Mouse (Mus musculus) forebrain, embryonic 10.5 days (tissue): ENCODE results near the gene Ubr1. TPM values are rescaled to one million over a fixed set of nuclear protein-coding genes. Genes with fewer than 3 reads are reported as not detected.

Experiments used
- DNase-seq: peaks from one replicate; pipeline ENCODE4 v3.0.0-alpha.2; 2017; ENCODE audit warnings: low spot score; ENCODE audit errors: extremely low spot score
- H3K27ac ChIP-seq: fragments of 300-500 bp; sonication (generic); 2 replicates; pipeline ENCODE4 v1.5.1; 2016; ENCODE audit warnings: mild to moderate bottlenecking
- H3K27me3 ChIP-seq: fragments of 300-500 bp; sonication (generic); 2 replicates; pipeline ENCODE4 v1.6.1; 2016; ENCODE audit warnings: mild to moderate bottlenecking; ENCODE audit not compliant: poor library complexity, severe bottlenecking
- H3K36me3 ChIP-seq: fragments of 300-500 bp; sonication (generic); replicated peaks from 2 replicates; pipeline ENCODE4 v1.6.1; 2016; ENCODE audit warnings: mild to moderate bottlenecking, moderate library complexity
- H3K4me1 ChIP-seq: fragments of 300-500 bp; sonication (generic); 2 replicates; pipeline ENCODE4 v1.6.1; 2016
- H3K4me3 ChIP-seq: fragments of 300-500 bp; sonication (generic); 2 replicates; pipeline ENCODE4 v1.5.1; 2016; ENCODE audit warnings: mild to moderate bottlenecking, moderate library complexity
- H3K9me3 ChIP-seq: fragments of 300-500 bp; sonication (generic); 2 replicates; pipeline ENCODE4 v1.6.1; 2016; ENCODE audit warnings: mild to moderate bottlenecking, moderate library complexity
- WGBS: fragments of 180-500 bp; shearing (Covaris S2); methylation state at CpG from one replicate; pipeline ENCODE4 v1.1.7; 2016; 5-methylcytosine and 5-hydroxymethylcytosine counted together
- microRNA-seq: library from miRNA; unstranded; fragments of <30 nt; microRNA quantifications from one replicate; pipeline ENCODE4, GENCODE M21; 2017
- polyA plus RNA-seq: library from polyadenylated mRNA; unstranded; fragments of >200 nt; fragmentation: Nextera tagmentation; extraction: Ambion mirVana; gene quantifications from 2 replicates; pipeline ENCODE4 v1.2.1, GENCODE M21; 2016

Ubr1 gene
- polyA plus RNA-seq, 1 experiment from 2014 or later: 27.7 TPM

DNA sequence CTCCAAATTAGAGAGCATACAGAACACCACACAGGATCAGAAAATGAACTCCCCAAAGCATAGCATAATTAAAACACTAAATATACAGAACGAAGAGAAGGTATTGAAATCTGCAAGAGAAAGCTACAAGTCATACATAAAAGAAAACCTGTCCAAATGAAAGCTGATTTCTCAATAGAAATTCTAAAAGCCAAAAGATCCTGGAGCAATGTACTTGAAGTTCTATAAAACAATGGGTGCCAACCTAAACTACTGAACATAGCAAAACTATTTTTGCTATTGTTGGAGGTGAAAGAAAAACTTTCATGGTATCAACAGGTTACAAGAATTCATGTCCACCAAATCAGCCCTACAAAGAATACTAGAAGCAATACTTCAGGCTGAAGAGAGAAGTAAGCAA, 129.3 kb downstream of the Ubr1 start:
- H3K36me3 ChIP-seq: peaks cover 6% of the 10 kb centered on the region
- H3K4me3 ChIP-seq: no peak overlapping the region
- peaks cover 9% of the 10 kb centered on the region; the same call in 1 of the 2 replicates for H3K9me3 ChIP-seq
- 94% methylated on average over 1 of the region's 1 CpGs for WGBS
- H3K27me3 ChIP-seq: no peaks in the 10 kb centered on the region
- no peak for DNase-seq
- no peak overlapping the region for H3K27ac ChIP-seq
- H3K4me1 ChIP-seq: no peaks in the 10 kb centered on the region

DNA sequence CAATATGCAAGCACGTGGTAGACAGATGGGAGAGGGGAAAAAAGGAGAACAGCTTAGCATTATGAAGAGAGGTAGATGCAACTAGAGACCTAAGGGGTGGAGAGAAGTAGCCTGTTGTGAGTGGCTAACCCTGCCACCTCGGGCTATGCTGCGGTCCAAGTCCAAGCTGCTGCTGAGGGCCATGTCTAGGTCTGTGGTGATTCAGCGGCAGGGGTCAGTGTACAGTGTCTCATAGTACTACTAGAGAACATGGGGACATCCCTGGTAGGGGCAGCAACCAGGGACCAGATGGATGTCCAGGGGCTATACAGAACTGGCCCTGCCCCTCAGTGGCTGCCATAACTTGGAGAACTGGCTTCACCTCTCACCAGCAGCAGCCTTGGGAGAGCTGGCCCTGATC, 135.3 kb downstream of the Ubr1 start:
- H3K27me3 ChIP-seq: no peaks in the 10 kb centered on the region
- peaks cover 17% of the 10 kb centered on the region; the same call in 1 of the 2 replicates for H3K9me3 ChIP-seq
- no peak overlapping the region for H3K27ac ChIP-seq
- H3K4me3 ChIP-seq: no peak overlapping the region
- 95% methylated on average over 4 of the region's 4 CpGs for WGBS
- H3K4me1 ChIP-seq: no peaks in the 10 kb centered on the region
- H3K36me3 ChIP-seq: peaks cover 38% of the 10 kb centered on the region
- DNase-seq: no peak

DNA sequence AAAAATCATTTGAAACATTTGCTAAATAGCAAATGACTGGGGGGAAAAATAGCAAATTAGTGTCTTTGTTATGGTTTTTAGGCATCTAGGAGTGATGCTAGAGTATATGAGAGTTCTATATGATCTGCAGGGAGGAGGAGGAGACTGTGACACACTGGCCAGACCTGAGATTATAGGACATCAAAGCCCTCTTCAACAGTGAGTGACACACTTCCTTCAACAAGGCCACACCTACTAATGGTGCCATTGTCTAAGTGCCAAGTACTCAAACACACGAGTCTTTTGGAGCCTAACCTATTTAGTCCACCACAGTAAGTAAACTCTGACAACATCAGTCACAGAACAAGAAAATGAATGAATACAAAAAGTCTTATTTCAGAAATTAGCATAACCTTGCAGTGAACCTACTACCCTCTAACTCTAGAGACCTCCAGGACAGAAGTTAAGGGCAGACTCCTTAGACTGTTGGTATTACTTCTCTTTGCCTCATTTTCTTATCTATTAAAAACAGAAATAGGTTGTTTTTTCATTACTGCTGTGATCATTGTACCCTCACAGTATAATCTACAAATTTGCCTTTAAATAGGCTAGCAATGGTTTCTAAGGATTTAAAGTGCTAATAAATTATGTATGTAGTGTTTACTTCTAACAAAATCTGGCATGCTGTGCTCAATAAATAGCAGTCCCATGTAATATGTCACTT, 143.4 kb downstream of the Ubr1 start:
- Histone ChIP-seq H3K27me3 (no peaks in the 10 kb centered on the region), H3K27ac (no peak overlapping the region), H3K36me3 (peaks cover 17% of the 10 kb centered on the region), H3K4me3 (no peak overlapping the region), H3K4me1 (no peaks in the 10 kb centered on the region), H3K9me3 (no peaks in the 10 kb centered on the region)
- 63% methylated on average over 1 of the region's 1 CpGs for WGBS
- no peak for DNase-seq

Small RNA genes lying within 50 kb of the gene (microRNA-seq; reads per million reads assigned to microRNA genes)
- gene Gm44325: not detected

Other genes starting within 250 kb of the Ubr1 start
- 4.7 and 6.5 TPM in 2 replicates for gene Cdan1, start 120.6 kb downstream of the Ubr1 start, polyA plus RNA-seq
- gene Ttbk2, start 120.1 kb downstream of the Ubr1 start, polyA plus RNA-seq: 3.7 and 5.2 TPM in 2 replicates
- gene Tmem62, start 6.3 kb upstream of the Ubr1 start, polyA plus RNA-seq: 2.0 and 3.3 TPM in 2 replicates
- gene Ccndbp1, start 37.7 kb upstream of the Ubr1 start, polyA plus RNA-seq: 31.3 and 32.3 TPM in 2 replicates
- 6.2 and 10.9 TPM in 2 replicates for gene Epb42, start 66.4 kb upstream of the Ubr1 start, polyA plus RNA-seq
- gene Tgm5, start 115.1 kb upstream of the Ubr1 start, polyA plus RNA-seq: not detected in 2 replicates
- not detected in 2 replicates for gene Tgm7, start 139.1 kb upstream of the Ubr1 start, polyA plus RNA-seq
- 24.7 and 25.2 TPM in 2 replicates for gene Adal, start 169.7 kb upstream of the Ubr1 start, polyA plus RNA-seq
- gene Lcmt2, start 169.9 kb upstream of the Ubr1 start, polyA plus RNA-seq: 19.1 and 21.6 TPM in 2 replicates
- gene Tubgcp4, start 199.9 kb upstream of the Ubr1 start, polyA plus RNA-seq: 88.0 and 89.4 TPM in 2 replicates
- 12.4 and 14.6 TPM in 2 replicates for gene Zscan29, start 200.4 kb upstream of the Ubr1 start, polyA plus RNA-seq